Mouse (Mus musculus): ENCODE measurements around the gene Sgms1.

DNA sequence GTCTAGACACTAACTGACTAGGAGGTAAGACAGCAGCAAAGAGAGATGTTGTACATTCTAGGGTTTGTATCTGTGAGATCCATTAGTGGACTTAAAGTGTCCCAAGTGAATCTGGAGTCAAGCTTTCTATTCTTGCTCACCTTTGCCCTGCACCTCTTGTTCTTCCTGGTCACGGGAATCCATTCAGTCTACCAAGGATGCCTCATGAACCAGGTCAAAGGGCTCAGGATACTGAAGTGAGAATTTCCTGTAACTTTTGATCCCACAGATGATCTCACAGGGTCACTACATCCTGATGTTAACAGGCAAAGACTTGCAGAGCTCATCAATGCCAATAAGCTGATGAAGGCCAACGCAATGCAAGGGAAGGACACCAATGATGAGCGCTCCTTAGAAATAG is 195.4 kb downstream of the Sgms1 start:
- TF ChIP-seq CTCF (IDR thresholded peaks at IDR 0.05; ENCODE audit: control insufficient read depth, insufficient read depth, insufficient replicate concordance, low read depth, low read length) (no peak), POLR2A (IDR thresholded peaks at IDR 0.05; ENCODE audit: control insufficient read depth, low read depth, low read length) (no peak)

Measured in testis, adult 2 months (tissue).